Mouse (Mus musculus): Measurements from ENCODE around the gene Gba2. TPM values are rescaled to one million over a fixed set of nuclear protein-coding genes. Genes with fewer than 3 reads are reported as not detected.
A peak's percentile ranks its signal among the peaks of the same experiment; 100 is the strongest.

Gba2 gene
- polyA plus RNA-seq, 1 experiment from 2014 or later = 54.0 TPM

GRCm38 (mm10) chr4:43547160-43547559 is 31.5 kb downstream of the Gba2 start:
- WGBS = 94% methylated on average over 8 of the region's 8 CpGs
- no peak overlapping the region for H3K4me2 ChIP-seq (ENCODE audit: low read length)
- ATAC-seq = no peak

GRCm38 (mm10) chr4:43546375-43547047 is 32.2 kb downstream of the Gba2 start:
- H3K27ac ChIP-seq (ENCODE audit: low read depth, low read length) = no peak overlapping the region
- ATAC-seq = no peak
- no peaks in the 10 kb centered on the region for H3K4me1 ChIP-seq (ENCODE audit: control insufficient read depth, insufficient read depth, low read depth, low read length)
- H3K9ac ChIP-seq (ENCODE audit: low read depth, low read length) = no peak overlapping the region
- no peak overlapping the region for H3K4me2 ChIP-seq (ENCODE audit: low read length)
- H3K27me3 ChIP-seq (replicated peaks; ENCODE audit: control insufficient read depth, insufficient read depth, low read length) = no peaks in the 10 kb centered on the region
- WGBS = 92% methylated on average over 12 of the region's 12 CpGs
- H3K4me3 ChIP-seq (ENCODE audit: low read length) = no peak overlapping the region
- peaks cover 67% of the 10 kb centered on the region for H3K36me3 ChIP-seq (ENCODE audit: control insufficient read depth, insufficient read depth, low read length)
- H3K9me3 ChIP-seq (ENCODE audit: control insufficient read depth, low read length) = no peaks in the 10 kb centered on the region

More at GRCm38 (mm10) chr4:43547160-43547559, 31.5 kb downstream of the Gba2 start:
- H3K36me3 ChIP-seq (ENCODE audit: control insufficient read depth, insufficient read depth, low read length) = peaks cover 67% of the 10 kb centered on the region
- no peaks in the 10 kb centered on the region for H3K27me3 ChIP-seq (replicated peaks; ENCODE audit: control insufficient read depth, insufficient read depth, low read length)
- H3K9me3 ChIP-seq (ENCODE audit: control insufficient read depth, low read length) = no peaks in the 10 kb centered on the region
- H3K4me1 ChIP-seq (ENCODE audit: control insufficient read depth, insufficient read depth, low read depth, low read length) = no peaks in the 10 kb centered on the region
- H3K4me3 ChIP-seq (ENCODE audit: low read length) = no peak overlapping the region
- no peak overlapping the region for H3K9ac ChIP-seq (ENCODE audit: low read depth, low read length)
- no peak overlapping the region for H3K27ac ChIP-seq (ENCODE audit: low read depth, low read length)

- H3K36me3 ChIP-seq (ENCODE audit: control insufficient read depth, insufficient read depth, low read length) = peaks cover 62% of the 10 kb centered on the region
- H3K27ac ChIP-seq (ENCODE audit: low read depth, low read length) = no peak overlapping the region
- no peak for ATAC-seq
- no peaks in the 10 kb centered on the region for H3K4me1 ChIP-seq (ENCODE audit: control insufficient read depth, insufficient read depth, low read depth, low read length)
- H3K4me3 ChIP-seq (ENCODE audit: low read length) = no peak overlapping the region
- WGBS = 76% methylated on average over 3 of the region's 3 CpGs
- H3K4me2 ChIP-seq (ENCODE audit: low read length) = no peak overlapping the region
- no peaks in the 10 kb centered on the region for H3K9me3 ChIP-seq (ENCODE audit: control insufficient read depth, low read length)
- no peaks in the 10 kb centered on the region for H3K27me3 ChIP-seq (replicated peaks; ENCODE audit: control insufficient read depth, insufficient read depth, low read length)
- H3K9ac ChIP-seq (ENCODE audit: low read depth, low read length) = no peak overlapping the region
These were observed 36.6 kb downstream of the Gba2 start for GRCm38 (mm10) chr4:43542044-43542443.

GRCm38 (mm10) chr4:43536031-43536430 is 42.6 kb downstream of the Gba2 start:
- H3K27me3 ChIP-seq (replicated peaks; ENCODE audit: control insufficient read depth, insufficient read depth, low read length) = no peaks in the 10 kb centered on the region
- H3K9me3 ChIP-seq (ENCODE audit: control insufficient read depth, low read length) = no peaks in the 10 kb centered on the region
- H3K4me2 ChIP-seq (ENCODE audit: low read length) = no peak overlapping the region
- ATAC-seq = no peak
- peaks cover 60% of the 10 kb centered on the region for H3K36me3 ChIP-seq (ENCODE audit: control insufficient read depth, insufficient read depth, low read length)
- no peak overlapping the region for H3K4me3 ChIP-seq (ENCODE audit: low read length)
- H3K4me1 ChIP-seq (ENCODE audit: control insufficient read depth, insufficient read depth, low read depth, low read length) = no peaks in the 10 kb centered on the region
- H3K9ac ChIP-seq (ENCODE audit: low read depth, low read length) = no peak overlapping the region
- no peak overlapping the region for H3K27ac ChIP-seq (ENCODE audit: low read depth, low read length)
- 95% methylated on average over 9 of the region's 9 CpGs for WGBS

GRCm38 (mm10) chr4:43535628-43536027 is 43.0 kb downstream of the Gba2 start:
- Histone ChIP-seq H3K9ac (ENCODE audit: low read depth, low read length) (no peak overlapping the region), H3K27ac (ENCODE audit: low read depth, low read length) (no peak overlapping the region), H3K4me1 (ENCODE audit: control insufficient read depth, insufficient read depth, low read depth, low read length) (no peaks in the 10 kb centered on the region), H3K9me3 (ENCODE audit: control insufficient read depth, low read length) (no peaks in the 10 kb centered on the region), H3K27me3 (replicated peaks; ENCODE audit: control insufficient read depth, insufficient read depth, low read length) (no peaks in the 10 kb centered on the region), H3K4me3 (ENCODE audit: low read length) (no peak overlapping the region), H3K4me2 (ENCODE audit: low read length) (no peak overlapping the region), H3K36me3 (ENCODE audit: control insufficient read depth, insufficient read depth, low read length) (peaks cover 60% of the 10 kb centered on the region)
- no peak for ATAC-seq
- WGBS = 92% methylated on average over 8 of the region's 8 CpGs

GRCm38 (mm10) chr4:43533270-43533669 is 45.4 kb downstream of the Gba2 start:
- H3K9ac ChIP-seq (ENCODE audit: low read depth, low read length) = no peak overlapping the region
- H3K4me1 ChIP-seq (ENCODE audit: control insufficient read depth, insufficient read depth, low read depth, low read length) = no peaks in the 10 kb centered on the region
- ATAC-seq = no peak
- no peaks in the 10 kb centered on the region for H3K27me3 ChIP-seq (replicated peaks; ENCODE audit: control insufficient read depth, insufficient read depth, low read length)
- no peak overlapping the region for H3K4me3 ChIP-seq (ENCODE audit: low read length)
- no peak overlapping the region for H3K4me2 ChIP-seq (ENCODE audit: low read length)
- H3K36me3 ChIP-seq (ENCODE audit: control insufficient read depth, insufficient read depth, low read length) = peaks cover 45% of the 10 kb centered on the region
- no peaks in the 10 kb centered on the region for H3K9me3 ChIP-seq (ENCODE audit: control insufficient read depth, low read length)
- 86% methylated on average over 9 of the region's 9 CpGs for WGBS
- no peak overlapping the region for H3K27ac ChIP-seq (ENCODE audit: low read depth, low read length)

GRCm38 (mm10) chr4:43530581-43530980 is 48.1 kb downstream of the Gba2 start:
- 26% methylated on average over 7 of the region's 7 CpGs for WGBS
- Histone ChIP-seq H3K9ac (ENCODE audit: low read depth, low read length) (no peak overlapping the region), H3K27me3 (replicated peaks; ENCODE audit: control insufficient read depth, insufficient read depth, low read length) (peaks cover under 1% of the 10 kb centered on the region; the same call in 1 of the 2 replicates), H3K27ac (ENCODE audit: low read depth, low read length) (no peak overlapping the region), H3K4me2 (ENCODE audit: low read length) (no peak overlapping the region), H3K9me3 (ENCODE audit: control insufficient read depth, low read length) (no peaks in the 10 kb centered on the region), H3K4me3 (ENCODE audit: low read length) (no peak overlapping the region), H3K36me3 (ENCODE audit: control insufficient read depth, insufficient read depth, low read length) (peaks cover 30% of the 10 kb centered on the region), H3K4me1 (ENCODE audit: control insufficient read depth, insufficient read depth, low read depth, low read length) (no peaks in the 10 kb centered on the region)
- ATAC-seq = peak; percentile 34; the same call in 1 of the 2 replicates

- peaks cover 5% of the 10 kb centered on the region for H3K27me3 ChIP-seq (replicated peaks; ENCODE audit: control insufficient read depth, insufficient read depth, low read length)
- no peak overlapping the region for H3K27ac ChIP-seq (ENCODE audit: low read depth, low read length)
- H3K36me3 ChIP-seq (ENCODE audit: control insufficient read depth, insufficient read depth, low read length) = peaks cover 25% of the 10 kb centered on the region
- ATAC-seq = no peak
- no peak overlapping the region for H3K9ac ChIP-seq (ENCODE audit: low read depth, low read length)
- H3K4me1 ChIP-seq (ENCODE audit: control insufficient read depth, insufficient read depth, low read depth, low read length) = no peaks in the 10 kb centered on the region
- H3K4me2 ChIP-seq (ENCODE audit: low read length) = no peak overlapping the region
- H3K9me3 ChIP-seq (ENCODE audit: control insufficient read depth, low read length) = no peaks in the 10 kb centered on the region
- 50% methylated on average over 8 of the region's 8 CpGs for WGBS
- H3K4me3 ChIP-seq (ENCODE audit: low read length) = no peak overlapping the region
These were observed 48.6 kb downstream of the Gba2 start for GRCm38 (mm10) chr4:43530081-43530501.

GRCm38 (mm10) chr4:43528487-43528886 is 50.2 kb downstream of the Gba2 start:
- 83% methylated on average over 9 of the region's 9 CpGs for WGBS
- no peak overlapping the region for H3K4me2 ChIP-seq (ENCODE audit: low read length)
- no peak for ATAC-seq
- no peak overlapping the region for H3K27ac ChIP-seq (ENCODE audit: low read depth, low read length)
- H3K9ac ChIP-seq (ENCODE audit: low read depth, low read length) = no peak overlapping the region
- no peak overlapping the region for H3K4me3 ChIP-seq (ENCODE audit: low read length)
- H3K9me3 ChIP-seq (ENCODE audit: control insufficient read depth, low read length) = no peaks in the 10 kb centered on the region
- peaks cover 10% of the 10 kb centered on the region for H3K27me3 ChIP-seq (replicated peaks; ENCODE audit: control insufficient read depth, insufficient read depth, low read length)
- peaks cover 10% of the 10 kb centered on the region for H3K4me1 ChIP-seq (ENCODE audit: control insufficient read depth, insufficient read depth, low read depth, low read length)
- peaks cover 16% of the 10 kb centered on the region for H3K36me3 ChIP-seq (ENCODE audit: control insufficient read depth, insufficient read depth, low read length)

Data from hindbrain, embryonic 16.5 days (tissue).